Mouse (Mus musculus) CH12.LX (cell line): ENCODE results near the gene Arf5. TPM values are rescaled to one million over a fixed set of nuclear protein-coding genes. Genes with fewer than 3 reads are reported as not detected.

Experiments
- DNase-seq: peaks from one replicate; pipeline ENCODE4 v3.0.0-alpha.2; 2013; ENCODE audit errors: extremely low read depth
- H3K27ac ChIP-seq: 2 replicates; pipeline ENCODE4 v1.5.1; 2012; ENCODE audit warnings: low read depth, mild to moderate bottlenecking, control low read depth, moderate library complexity; ENCODE audit not compliant: insufficient read depth
- H3K27me3 ChIP-seq: replicated peaks from 2 replicates; pipeline ENCODE3; 2012; ENCODE audit warnings: inconsistent platforms
- H3K36me3 ChIP-seq, 2 experiments: replicated peaks in 1 of 2; 2 replicates each; pipeline versions ENCODE3 to v1.6.1; 2012; ENCODE audit warnings: inconsistent platforms in 1 of 2, low read length in 1 of 2, mild to moderate bottlenecking in 1 of 2, mixed read lengths in 1 of 2, moderate library complexity in 1 of 2; ENCODE audit not compliant: control insufficient read depth in 1 of 2, insufficient read depth in 1 of 2
- H3K4me1 ChIP-seq, 2 experiments: 2 replicates each; pipeline ENCODE4 v1.6.1; 2012; ENCODE audit warnings: inconsistent platforms in 1 of 2, moderate library complexity in 1 of 2; ENCODE audit not compliant: insufficient read depth in 2 of 2, control insufficient read depth in 1 of 2
- H3K4me2 ChIP-seq: 2 replicates; pipeline ENCODE4 v1.6.1; 2012; ENCODE audit warnings: low read depth, mild to moderate bottlenecking, control low read depth; ENCODE audit not compliant: poor library complexity, insufficient read depth, severe bottlenecking
- H3K4me3 ChIP-seq, 3 experiments: fragments of 150-350 bp in 1 of 3; sonication (generic) in 1 of 3; replicated peaks in 1 of 3; 2 replicates each; pipeline versions ENCODE3 to v1.5.1; 2011 to 2012; ENCODE audit warnings: low read depth in 2 of 3, low read length in 2 of 3, mild to moderate bottlenecking in 2 of 3, moderate library complexity in 2 of 3, control low read depth in 1 of 3, improper control_type of control experiment in 1 of 3, inconsistent platforms in 1 of 3, mixed read lengths in 1 of 3; ENCODE audit not compliant: poor library complexity in 1 of 3
- H3K79me2 ChIP-seq: replicated peaks from 2 replicates; pipeline ENCODE4 v1.6.1; 2012; ENCODE audit warnings: mild to moderate bottlenecking, moderate library complexity; ENCODE audit not compliant: control insufficient read depth, poor library complexity, insufficient read depth, severe bottlenecking; ENCODE audit errors: extremely low read depth
- H3K9ac ChIP-seq: 2 replicates; pipeline ENCODE4 v1.6.1; 2012; ENCODE audit warnings: low read depth, mild to moderate bottlenecking, control low read depth, moderate library complexity; ENCODE audit not compliant: insufficient read depth
- H3K9me3 ChIP-seq: replicated peaks from 2 replicates; pipeline ENCODE3; 2012; ENCODE audit warnings: low read length, inconsistent platforms, mixed read lengths
- BHLHE40 ChIP-seq: IDR thresholded peaks from 2 replicates; pipeline ENCODE4 v1.6.1; 2011; ENCODE audit warnings: mild to moderate bottlenecking, low read depth, low read length, improper control_type of control experiment
- CHD1 ChIP-seq: IDR thresholded peaks from 2 replicates; pipeline ENCODE4 v1.6.1; 2012; ENCODE audit warnings: low read depth, low read length, improper control_type of control experiment, inconsistent platforms
- CHD2 ChIP-seq: IDR thresholded peaks from 2 replicates; pipeline ENCODE4 v1.6.1; 2011; ENCODE audit warnings: low read length, improper control_type of control experiment
- E2F4 ChIP-seq: IDR thresholded peaks from 2 replicates; pipeline ENCODE4 v1.6.1; 2011; ENCODE audit warnings: low read depth, low read length, improper control_type of control experiment; ENCODE audit not compliant: insufficient replicate concordance
- ELF1 ChIP-seq: IDR thresholded peaks from 2 replicates; pipeline ENCODE4 v1.6.1; 2014; ENCODE audit warnings: low read depth, mild to moderate bottlenecking, inconsistent platforms, low read length, improper control_type of control experiment
- EP300 ChIP-seq: IDR thresholded peaks from 2 replicates; pipeline ENCODE4 v1.6.1; 2011; ENCODE audit warnings: low read length, improper control_type of control experiment
- GABPA ChIP-seq: IDR thresholded peaks from 2 replicates; pipeline ENCODE4 v1.6.1; 2012; ENCODE audit warnings: low read depth, low read length, improper control_type of control experiment, inconsistent platforms; ENCODE audit not compliant: insufficient replicate concordance
- HCFC1 ChIP-seq: IDR thresholded peaks from 2 replicates; pipeline ENCODE4 v1.6.1; 2012; ENCODE audit warnings: low read depth, mild to moderate bottlenecking, inconsistent platforms, low read length, improper control_type of control experiment
- IRF4 ChIP-seq: IDR thresholded peaks from 2 replicates; pipeline ENCODE4 v1.6.1; 2014; ENCODE audit warnings: low read depth, mild to moderate bottlenecking, inconsistent platforms, low read length, improper control_type of control experiment
- JUND ChIP-seq: conservative IDR thresholded peaks from 2 replicates; pipeline ENCODE4 v1.6.1; 2011; ENCODE audit warnings: low read depth, low read length, improper control_type of control experiment
- MAFK ChIP-seq: IDR thresholded peaks from 2 replicates; pipeline ENCODE4 v1.6.1; 2011; ENCODE audit warnings: low read length, improper control_type of control experiment; ENCODE audit not compliant: insufficient replicate concordance
- MAX ChIP-seq: IDR thresholded peaks from 2 replicates; pipeline ENCODE4 v1.6.1; 2011; ENCODE audit warnings: low read length, improper control_type of control experiment
- MAZ ChIP-seq: IDR thresholded peaks from 2 replicates; pipeline ENCODE4 v1.6.1; 2012; ENCODE audit warnings: low read depth, mild to moderate bottlenecking, inconsistent platforms, low read length, improper control_type of control experiment, moderate library complexity
- MXI1 ChIP-seq: IDR thresholded peaks from 2 replicates; pipeline ENCODE4 v1.6.1; 2011; ENCODE audit warnings: mild to moderate bottlenecking, low read depth, low read length, improper control_type of control experiment
- MYC ChIP-seq: IDR thresholded peaks from 2 replicates; pipeline ENCODE4 v1.6.1; 2011; ENCODE audit warnings: low read depth, mild to moderate bottlenecking, improper control_type of control experiment, low read length
- NELFE ChIP-seq: IDR thresholded peaks from 2 replicates; pipeline ENCODE4 v1.6.1; 2011; ENCODE audit warnings: low read depth, low read length, improper control_type of control experiment
- NRF1 ChIP-seq: IDR thresholded peaks from 2 replicates; pipeline ENCODE4 v1.6.1; 2014; ENCODE audit warnings: low read depth, mild to moderate bottlenecking, inconsistent platforms, low read length, improper control_type of control experiment, moderate library complexity
- RAD21 ChIP-seq: IDR thresholded peaks from 2 replicates; pipeline ENCODE4 v1.6.1; 2011; ENCODE audit warnings: low read depth, mild to moderate bottlenecking, low read length, improper control_type of control experiment, moderate library complexity
- RCOR1 ChIP-seq: conservative IDR thresholded peaks from 2 replicates; pipeline ENCODE4 v1.6.1; 2012; ENCODE audit warnings: low read depth, mild to moderate bottlenecking, inconsistent platforms, low read length, improper control_type of control experiment
- TBP ChIP-seq: conservative IDR thresholded peaks from 2 replicates; pipeline ENCODE4 v1.6.1; 2011; ENCODE audit warnings: low read depth, low read length, improper control_type of control experiment
- TCF12 ChIP-seq: IDR thresholded peaks from 2 replicates; pipeline ENCODE4 v1.6.1; 2014; ENCODE audit warnings: low read depth, mild to moderate bottlenecking, inconsistent platforms, low read length, improper control_type of control experiment
- USF1 ChIP-seq: IDR thresholded peaks from 2 replicates; pipeline ENCODE4 v1.6.1; 2014; ENCODE audit warnings: low read depth, mild to moderate bottlenecking, inconsistent platforms, low read length, improper control_type of control experiment
- ZNF384 ChIP-seq: IDR thresholded peaks from 2 replicates; pipeline ENCODE4 v1.6.1; 2012; ENCODE audit warnings: low read depth, low read length, improper control_type of control experiment, inconsistent platforms
- dilution Hi-C: fragments of 300-500 bp; cut with MboI; formaldehyde crosslinking; loops from 2 replicates; pipeline ENCODE4 v1.14.3; 2020; ENCODE audit warnings: low sequenced_read_pairs; ENCODE audit not compliant: extremely low pct_unique_long_range_greater_than_20kb, extremely low pct_ligation_motif_present
- in situ Hi-C: fragments of 300-500 bp; cut with MboI; formaldehyde crosslinking; loops from 3 replicates; pipeline ENCODE4 v1.14.3; 2019; ENCODE audit warnings: low sequenced_read_pairs, low pct_ligation_motif_present, low pct_unique_long_range_greater_than_20kb, mixed read lengths
- polyA plus RNA-seq: library from polyadenylated mRNA; unstranded; fragments of >175 nt; gene quantifications from 2 replicates; pipeline ENCODE4 v1.2.1, GENCODE M21; 2012; ENCODE audit warnings: low read depth; ENCODE audit not compliant: insufficient read length
- total RNA-seq, 2 experiments: library from RNA; depleted of rRNA; stranded (reverse); fragments of 300-350 nt in 1 of 2; fragments of >200 nt in 1 of 2; gene quantifications; 2 replicates each; pipeline ENCODE4 v1.2.3; 2012 to 2014

Gene Arf5
- total and polyA plus RNA-seq, 3 experiments, result 67.3 to 101 (median 99.7) TPM

DNA sequence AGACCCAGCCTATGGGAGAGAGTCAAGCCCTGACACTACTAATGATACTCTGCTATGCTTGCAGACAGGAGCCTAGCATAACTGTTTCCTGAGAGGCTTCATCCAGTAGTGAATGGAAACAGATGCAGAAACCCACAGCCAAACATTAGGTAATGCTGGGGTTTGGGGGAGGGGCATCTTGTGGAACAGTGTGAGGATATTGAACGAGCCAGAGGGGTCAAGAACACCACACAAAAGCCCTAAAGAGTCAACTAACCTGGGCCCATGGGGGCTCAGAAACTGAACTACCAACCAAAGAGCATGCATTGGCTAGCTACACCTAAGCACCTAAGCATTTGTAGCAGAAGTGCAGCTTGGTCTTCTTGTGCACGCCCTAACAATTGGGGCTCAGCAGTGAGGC is 12.1 kb upstream of the Arf5 start:
- Histone ChIP-seq H3K27ac (no peak overlapping the region), H3K9ac (no peak overlapping the region), H3K27me3 (no peaks in the 10 kb centered on the region), H3K79me2 (no peaks in the 10 kb centered on the region), H3K4me2 (no peak overlapping the region), H3K9me3 (no peaks in the 10 kb centered on the region), H3K4me3 (no peak overlapping the region), H3K36me3 (peaks cover 0 to 17% of the 10 kb centered on the region in 2 experiments), H3K4me1 (no peaks in the 10 kb centered on the region)
- no peak for DNase-seq
- in situ Hi-C loops (loop anchor here (25.0 kb wide), 1 partner anchor 601 kb away; no protein-coding TSS in a partner anchor), dilution Hi-C loops (no loop called here)
- TF ChIP-seq TCF12 (no peak), MAX (no peak), JUND (no peak), MYC (no peak), USF1 (no peak), MXI1 (no peak), CHD2 (no peak), IRF4 (no peak), ELF1 (no peak), E2F4 (no peak), CHD1 (no peak), NRF1 (no peak), BHLHE40 (no peak), HCFC1 (no peak), ZNF384 (no peak)

DNA sequence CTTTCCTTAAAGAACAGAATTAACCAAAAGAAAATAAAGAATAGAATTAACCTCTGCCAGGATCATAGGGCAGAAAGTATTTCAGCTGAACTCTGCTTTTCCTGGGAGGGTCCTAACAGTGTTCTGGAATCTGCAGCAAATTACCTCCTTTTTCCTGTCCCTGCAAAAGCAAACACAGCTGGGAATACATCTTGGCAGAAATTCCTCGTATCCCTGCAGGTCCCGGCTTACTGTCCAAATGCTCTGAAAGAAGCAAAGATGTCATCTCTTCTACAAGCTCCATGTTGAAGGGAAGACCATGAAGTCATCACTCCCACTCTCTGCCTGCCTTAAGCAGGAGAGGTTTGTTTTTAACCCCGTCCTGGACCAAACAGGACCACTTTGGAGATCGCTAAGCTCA is 6.4 kb upstream of the Arf5 start:
- Histone ChIP-seq H3K9me3 (no peaks in the 10 kb centered on the region), H3K27ac (no peak overlapping the region), H3K4me2 (no peak overlapping the region), H3K9ac (no peak overlapping the region), H3K27me3 (no peaks in the 10 kb centered on the region), H3K36me3 (peaks cover 19 to 57% of the 10 kb centered on the region in 2 experiments), H3K4me3 (no peak overlapping the region), H3K79me2 (peaks cover 10% of the 10 kb centered on the region), H3K4me1 (peaks cover 9 to 19% of the 10 kb centered on the region in 2 experiments)
- TF ChIP-seq NELFE (no peak), NRF1 (no peak), TBP (no peak), ZNF384 (no peak), EP300 (no peak), MAFK (no peak), MAZ (no peak), HCFC1 (no peak), MYC (no peak), RCOR1 (no peak), RAD21 (no peak), GABPA (no peak), ELF1 (no peak)
- dilution Hi-C loops (no loop called here), in situ Hi-C loops (loop anchor here (25.0 kb wide), 1 partner anchor 595 kb away; no protein-coding TSS in a partner anchor)
- DNase-seq, result no peak
